In genomic region chrX:157184167-157184566, GRCm38 (mm10) we compare ENCODE assay signal across 13 mouse cellular contexts.
DNase-seq lines count a peak whose midpoint lies in the region; ATAC-seq lines count a peak whose summit lies in the region.
"Had no signal": no experiment of that assay in that cellular context is flagged by ENCODE, and none has a peak within 500 bp of the region (broad histone marks: within the 10 kb centered on the region; RNA-seq: fewer than 3 reads in every experiment).

No protein-coding gene starts in this region.

- no peak for ATAC-seq in CD4-positive, CD25-positive, alpha-beta regulatory T cell, adult 4 months
- ATAC-seq: intestine, postnatal 0 days; Patski had no signal

- peak; percentile 1 to 8 for DNase-seq in left cerebral cortex, postnatal 14 days (ENCODE audit: low spot score in 2 of 2)
- DNase-seq in left cerebral cortex, adult 11 months (ENCODE audit: low spot score) = no peak
- DNase-seq in cerebellum, adult 11 months = peak; percentile 32
- peak; percentile 7 to 41 for DNase-seq in cerebellum, postnatal 14 days
- no peak for DNase-seq in adrenal gland, adult 8-10 months
- DNase-seq in adrenal gland, postnatal 36 days = no peak
- DNase-seq: gastrocnemius, adult 2 months; kidney, postnatal 25 days; lung, adult 2 months; midbrain, embryonic 14.5 days had no signal

- intact Hi-C loops in left cerebral cortex, postnatal 14 days (cut with DNase I) = no loop called here

Comparison
In these comparisons a context has a peak if more than half of its experiments do, and no peak if none do; other contexts are left out.
1. DNase-seq: peak in left cerebral cortex, postnatal 14 days (2 of 2), cerebellum, adult 11 months (single experiment) and cerebellum, postnatal 14 days (2 of 2); none in left cerebral cortex, adult 11 months (single experiment), adrenal gland, adult 8-10 months (single experiment) and adrenal gland, postnatal 36 days (0 of 2).